Mouse (Mus musculus) neural tube, embryonic 14.5 days (tissue): ENCODE results near the gene Dcun1d1. TPM values are rescaled to one million over a fixed set of nuclear protein-coding genes. Genes with fewer than 3 reads are reported as not detected.

Experiments used
- ATAC-seq: fragments of 200-750 bp; cut with Nextera tagmentation; 2 replicates; pipeline ENCODE4 v1.8.0; 2017; ENCODE audit warnings: low read depth, mild to moderate bottlenecking, moderate TSS enrichment, moderate library complexity
- H3K27ac ChIP-seq: fragments of 300-500 bp; sonication (generic); 2 replicates; pipeline ENCODE4 v1.5.1; 2014; ENCODE audit warnings: low read depth, mild to moderate bottlenecking, control low read depth, low read length, moderate library complexity, mixed read lengths
- H3K27me3 ChIP-seq: fragments of 300-500 bp; sonication (generic); 2 replicates; pipeline ENCODE4 v1.6.1; 2014; ENCODE audit warnings: low read length; ENCODE audit not compliant: control insufficient read depth, insufficient read depth
- H3K36me3 ChIP-seq: fragments of 300-500 bp; sonication (generic); 2 replicates; pipeline ENCODE4 v1.6.1; 2014; ENCODE audit warnings: low read length, mixed read lengths; ENCODE audit not compliant: control insufficient read depth, insufficient read depth
- H3K4me1 ChIP-seq: fragments of 300-500 bp; sonication (generic); 2 replicates; pipeline ENCODE4 v1.6.1; 2014; ENCODE audit warnings: low read length; ENCODE audit not compliant: control insufficient read depth, insufficient read depth
- H3K4me2 ChIP-seq: fragments of 300-500 bp; sonication (generic); 2 replicates; pipeline ENCODE4 v1.6.1; 2014; ENCODE audit warnings: mild to moderate bottlenecking, low read depth, low read length, control low read depth
- H3K4me3 ChIP-seq: fragments of 300-500 bp; sonication (generic); 2 replicates; pipeline ENCODE4 v1.5.1; 2014; ENCODE audit warnings: low read depth, low read length, control low read depth, mixed read lengths
- H3K9ac ChIP-seq: fragments of 300-500 bp; sonication (generic); replicated peaks from 2 replicates; pipeline ENCODE4 v1.6.1; 2014; ENCODE audit warnings: low read depth, mild to moderate bottlenecking, control low read depth, low read length, mixed read lengths
- H3K9me3 ChIP-seq: fragments of 300-500 bp; sonication (generic); 2 replicates; pipeline ENCODE4 v1.6.1; 2016; ENCODE audit warnings: low read length; ENCODE audit not compliant: control insufficient read depth
- WGBS: fragments of 180-500 bp; shearing (Covaris S2); extraction: QIAGEN DNeasy Blood & Tissue Kit; methylation state at CpG from one replicate; pipeline ENCODE4 v1.1.7; 2014; 5-methylcytosine and 5-hydroxymethylcytosine counted together
- polyA plus RNA-seq: library from polyadenylated mRNA; unstranded; fragments of >200 nt; fragmentation: Nextera tagmentation; extraction: Ambion mirVana; gene quantifications from 2 replicates; pipeline ENCODE4 v1.2.1, GENCODE M21; 2014

Gene Dcun1d1
- polyA plus RNA-seq, 1 experiment from 2014 or later = 106 TPM

DNA sequence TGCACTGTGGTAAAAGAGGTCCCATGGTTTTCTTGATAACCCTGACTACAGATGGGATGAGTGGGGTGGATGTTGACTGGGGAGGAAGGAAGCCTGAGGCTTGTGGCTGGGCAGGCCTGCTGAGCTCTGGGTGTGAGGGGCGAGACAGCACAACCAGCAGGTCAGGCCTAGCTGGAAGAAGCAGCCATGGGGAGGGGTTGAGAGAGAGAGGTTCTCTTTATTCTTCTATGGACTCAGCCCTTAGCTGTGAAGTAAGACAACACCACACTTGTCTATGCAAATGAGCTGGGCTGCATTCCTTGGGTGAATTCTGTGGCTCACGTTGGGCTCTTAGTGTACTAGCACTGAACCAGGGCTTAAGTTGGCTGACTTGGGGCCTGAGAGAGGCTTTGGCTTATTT lies 2.8 kb upstream of the Dcun1d1 start:
- H3K36me3 ChIP-seq = no peaks in the 10 kb centered on the region
- H3K9ac ChIP-seq = no peak overlapping the region
- no peak for ATAC-seq
- H3K4me1 ChIP-seq = no peaks in the 10 kb centered on the region
- no peak overlapping the region for H3K27ac ChIP-seq
- WGBS = 41% methylated on average over 2 of the region's 2 CpGs
- H3K4me3 ChIP-seq = no peak overlapping the region
- H3K4me2 ChIP-seq = no peak overlapping the region
- H3K27me3 ChIP-seq = no peaks in the 10 kb centered on the region
- H3K9me3 ChIP-seq = no peaks in the 10 kb centered on the region

DNA sequence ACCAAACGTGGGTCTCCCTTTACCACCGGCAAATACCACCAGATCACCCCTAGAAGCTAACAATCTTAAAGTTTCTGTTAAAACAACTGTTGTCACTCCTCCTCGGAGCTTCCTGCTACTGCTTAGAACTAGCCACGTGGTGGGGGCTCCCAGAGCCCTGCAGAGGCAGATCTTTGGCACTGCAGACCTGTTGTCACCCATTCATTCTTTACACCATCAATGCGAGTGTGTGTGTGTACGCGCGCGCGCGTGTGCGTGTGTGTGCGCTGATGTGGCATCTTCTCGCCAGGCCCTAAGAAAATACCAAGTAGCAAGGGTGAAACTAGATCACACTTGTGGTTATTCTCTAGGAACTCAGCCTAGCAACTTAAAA lies 3.9 kb downstream of the Dcun1d1 start:
- H3K27me3 ChIP-seq = no peaks in the 10 kb centered on the region
- H3K36me3 ChIP-seq = no peaks in the 10 kb centered on the region
- H3K9me3 ChIP-seq = no peaks in the 10 kb centered on the region
- ATAC-seq = peak; percentile 69
- H3K4me2 ChIP-seq = peak overlapping the region; percentile 85
- H3K9ac ChIP-seq = peak overlapping the region; percentile 98
- WGBS = under 1% methylated on average over 14 of the region's 14 CpGs
- peak overlapping the region; percentile 93 for H3K4me3 ChIP-seq
- H3K27ac ChIP-seq = peak overlapping the region; percentile 90; the same call in 1 of the 2 replicates
- peaks cover 13% of the 10 kb centered on the region for H3K4me1 ChIP-seq

DNA sequence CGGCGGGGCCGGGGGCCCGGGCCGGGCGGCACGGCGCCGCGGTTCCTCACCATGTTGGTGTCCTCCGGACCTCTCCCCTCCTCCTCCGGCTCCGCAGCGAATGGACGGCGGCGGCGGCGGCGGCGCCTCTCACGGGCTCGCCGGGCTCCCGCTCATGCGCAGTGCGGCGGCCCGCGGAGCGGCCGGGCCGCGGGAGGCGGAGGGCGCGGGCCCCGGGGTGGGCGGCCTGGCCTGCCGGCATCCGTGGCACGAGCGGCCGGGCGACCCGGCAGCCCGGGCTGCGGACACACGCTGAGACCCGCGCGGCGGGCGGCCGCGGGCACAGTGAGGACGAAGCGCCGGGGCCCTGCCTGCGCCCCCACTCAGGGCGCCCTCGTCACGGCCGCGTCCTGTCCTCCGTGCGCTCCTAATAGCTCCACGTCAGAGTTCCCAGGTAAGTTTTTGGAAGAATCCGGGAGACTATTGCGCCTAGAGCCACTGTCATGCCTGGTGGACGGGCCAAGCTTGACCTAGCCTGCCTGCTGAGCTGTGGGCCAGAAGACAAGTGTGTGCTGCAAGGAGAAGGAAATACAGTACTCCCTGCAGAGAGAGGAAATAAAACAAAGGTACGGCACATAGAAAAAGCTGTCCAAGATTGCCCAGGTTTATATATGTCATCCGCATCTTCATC lies 4.4 kb downstream of the Dcun1d1 start:
- Histone ChIP-seq H3K4me2 (peak overlapping the region; percentile 85), H3K36me3 (no peaks in the 10 kb centered on the region), H3K4me1 (peaks cover 13% of the 10 kb centered on the region), H3K9ac (peak overlapping the region; percentile 98), H3K27ac (peak overlapping the region; percentile 90), H3K27me3 (no peaks in the 10 kb centered on the region), H3K9me3 (no peaks in the 10 kb centered on the region), H3K4me3 (peak overlapping the region; percentile 93)
- peak; percentile 96 for ATAC-seq
- WGBS = under 1% methylated on average over 55 of the region's 73 CpGs

DNA sequence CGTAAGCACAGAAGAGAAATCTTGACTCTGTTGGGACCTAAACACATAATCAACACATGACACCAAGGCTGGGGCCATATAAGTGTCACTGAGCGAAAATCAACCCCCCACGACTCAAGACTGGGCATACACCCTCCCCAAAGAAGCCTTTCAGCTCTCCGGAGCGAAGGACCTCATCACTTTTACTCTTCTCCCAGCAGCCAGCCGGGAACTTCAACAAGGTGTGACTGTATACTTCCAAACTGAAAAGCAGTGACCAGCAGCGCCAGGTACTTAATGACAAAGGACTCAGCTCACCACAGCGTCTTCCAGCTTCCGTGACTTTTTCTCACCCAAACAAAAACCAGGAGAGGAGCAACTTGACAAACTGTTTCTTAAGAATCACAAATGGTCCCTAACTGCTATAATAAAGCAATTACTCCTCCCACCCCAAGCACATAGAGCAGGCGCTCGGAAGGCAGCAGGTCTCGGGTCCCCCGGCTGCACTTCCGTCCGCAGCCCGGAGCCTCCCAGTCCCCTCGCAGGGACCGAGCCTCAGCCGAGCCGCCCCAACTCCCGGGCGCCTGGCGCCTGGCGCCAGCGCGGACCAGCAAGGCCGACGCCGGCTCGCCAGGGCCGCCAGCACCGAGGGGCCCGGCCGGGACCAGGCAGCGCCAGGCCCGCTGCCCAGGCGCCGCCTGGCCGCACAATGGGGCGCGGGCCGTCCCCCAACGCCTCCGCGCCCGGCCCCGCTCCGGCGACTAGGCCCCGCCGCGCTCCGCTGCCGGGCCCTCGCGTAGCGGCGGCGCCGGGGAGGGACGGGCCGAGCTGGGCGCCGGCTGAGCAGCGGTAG lies 5.1 kb downstream of the Dcun1d1 start:
- Histone ChIP-seq H3K4me3 (peak overlapping the region; percentile 93), H3K9me3 (no peaks in the 10 kb centered on the region), H3K36me3 (no peaks in the 10 kb centered on the region), H3K27me3 (no peaks in the 10 kb centered on the region), H3K4me2 (peak overlapping the region; percentile 72), H3K27ac (peak overlapping the region; percentile 90), H3K4me1 (peaks cover 13% of the 10 kb centered on the region), H3K9ac (peak overlapping the region; percentile 98)
- peak; percentile 81 for ATAC-seq
- WGBS = under 1% methylated on average over 64 of the region's 65 CpGs

DNA sequence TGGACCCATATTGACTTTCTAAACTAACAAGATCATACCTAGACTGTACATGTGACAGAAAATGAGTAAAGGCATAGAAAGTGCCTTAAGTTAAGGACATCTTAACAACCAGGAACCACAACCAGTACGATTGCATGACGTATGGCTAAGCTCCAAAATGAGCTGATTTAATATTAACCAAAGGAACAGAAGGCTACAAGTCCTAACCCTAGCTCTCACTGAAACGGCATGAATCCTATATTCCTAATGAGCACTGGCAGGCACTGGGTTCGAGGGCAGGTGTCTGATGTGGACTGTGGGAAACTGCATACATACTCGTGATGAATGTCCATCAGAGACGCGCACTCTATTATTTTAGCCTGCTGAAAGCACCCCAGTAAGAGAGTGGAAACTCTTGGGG lies 5.9 kb downstream of the Dcun1d1 start:
- no peak overlapping the region for H3K27ac ChIP-seq
- ATAC-seq = no peak
- 28% methylated on average over 7 of the region's 7 CpGs for WGBS
- peak overlapping the region; percentile 93 for H3K4me3 ChIP-seq
- peak overlapping the region; percentile 72 for H3K4me2 ChIP-seq
- no peaks in the 10 kb centered on the region for H3K27me3 ChIP-seq
- H3K4me1 ChIP-seq = peaks cover 13% of the 10 kb centered on the region
- no peaks in the 10 kb centered on the region for H3K36me3 ChIP-seq
- H3K9me3 ChIP-seq = no peaks in the 10 kb centered on the region
- peak overlapping the region; percentile 98; the same call in 1 of the 2 replicates for H3K9ac ChIP-seq

DNA sequence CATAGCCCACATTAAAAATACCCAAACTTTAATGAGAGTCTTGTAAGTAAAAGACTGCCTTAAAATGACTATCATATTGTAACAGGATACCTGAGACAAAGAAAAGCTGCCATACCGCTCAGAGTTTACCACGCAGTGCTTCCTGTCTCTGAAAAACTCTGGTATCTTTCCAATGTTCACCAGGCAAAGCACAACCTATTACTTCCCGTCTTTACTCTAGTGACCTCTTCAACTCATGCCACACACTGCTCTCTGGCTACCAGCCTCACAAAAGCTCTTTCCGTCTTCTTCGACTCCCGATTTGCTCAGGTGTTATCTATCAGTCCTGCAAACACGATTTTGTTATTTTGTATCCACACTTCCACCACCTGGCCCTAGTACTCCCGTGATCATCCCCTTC lies 7.4 kb downstream of the Dcun1d1 start:
- no peaks in the 10 kb centered on the region for H3K36me3 ChIP-seq
- WGBS = 74% methylated on average over 8 of the region's 8 CpGs
- peaks cover 13% of the 10 kb centered on the region for H3K4me1 ChIP-seq
- no peak overlapping the region for H3K4me2 ChIP-seq
- no peak for ATAC-seq
- H3K4me3 ChIP-seq = no peak overlapping the region
- no peak overlapping the region for H3K27ac ChIP-seq
- no peaks in the 10 kb centered on the region for H3K9me3 ChIP-seq
- no peak overlapping the region for H3K9ac ChIP-seq
- H3K27me3 ChIP-seq = no peaks in the 10 kb centered on the region

DNA sequence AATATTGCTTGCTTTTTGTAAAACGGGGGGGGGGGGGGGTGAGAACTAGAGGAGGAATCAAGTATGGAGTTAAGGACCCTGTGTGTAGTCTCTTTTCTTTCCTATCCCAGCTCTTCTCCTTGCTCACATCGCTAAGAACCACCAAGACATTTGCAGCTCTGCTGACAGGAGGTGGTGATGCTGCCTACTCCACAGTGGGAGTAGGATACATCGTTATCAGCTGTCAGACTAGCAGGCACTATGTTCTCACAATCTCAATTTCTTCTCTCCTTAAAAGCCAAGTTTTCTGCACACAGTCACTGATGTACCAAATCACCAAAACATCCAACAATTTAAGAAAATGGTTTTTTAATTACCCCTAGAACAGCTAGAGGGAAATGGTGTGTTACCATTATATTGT lies 7.8 kb downstream of the Dcun1d1 start:
- H3K9ac ChIP-seq = no peak overlapping the region
- no peaks in the 10 kb centered on the region for H3K36me3 ChIP-seq
- no peaks in the 10 kb centered on the region for H3K9me3 ChIP-seq
- ATAC-seq = no peak
- no peak overlapping the region for H3K4me2 ChIP-seq
- H3K27me3 ChIP-seq = no peaks in the 10 kb centered on the region
- 74% methylated on average over 3 of the region's 3 CpGs for WGBS
- H3K27ac ChIP-seq = no peak overlapping the region
- H3K4me3 ChIP-seq = no peak overlapping the region
- H3K4me1 ChIP-seq = peaks cover 13% of the 10 kb centered on the region

DNA sequence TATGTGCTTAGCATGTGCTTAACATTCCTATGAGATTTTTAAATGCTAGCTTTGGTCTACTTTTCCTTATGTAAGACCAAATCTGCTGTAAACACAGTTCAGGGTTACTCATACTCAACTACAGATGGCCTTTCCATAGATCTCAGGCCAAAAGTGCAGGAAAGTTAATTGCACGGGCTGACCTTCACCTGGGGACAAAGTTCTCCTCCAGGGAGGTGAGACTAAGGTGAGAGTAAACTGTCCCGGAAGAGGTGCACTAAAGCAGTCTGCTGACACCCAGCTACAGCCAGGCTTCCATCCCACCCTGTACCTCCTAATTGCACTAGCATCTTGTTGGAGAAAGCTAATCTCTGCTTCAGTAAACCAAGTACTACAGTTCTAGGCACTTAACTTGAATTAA lies 11.4 kb downstream of the Dcun1d1 start:
- Histone ChIP-seq H3K4me3 (no peak overlapping the region), H3K4me1 (peaks cover 3% of the 10 kb centered on the region; the same call in 1 of the 2 replicates), H3K36me3 (no peaks in the 10 kb centered on the region), H3K4me2 (no peak overlapping the region), H3K9ac (no peak overlapping the region), H3K27ac (no peak overlapping the region), H3K27me3 (no peaks in the 10 kb centered on the region), H3K9me3 (no peaks in the 10 kb centered on the region)
- no peak for ATAC-seq
- 84% methylated on average over 2 of the region's 2 CpGs for WGBS

DNA sequence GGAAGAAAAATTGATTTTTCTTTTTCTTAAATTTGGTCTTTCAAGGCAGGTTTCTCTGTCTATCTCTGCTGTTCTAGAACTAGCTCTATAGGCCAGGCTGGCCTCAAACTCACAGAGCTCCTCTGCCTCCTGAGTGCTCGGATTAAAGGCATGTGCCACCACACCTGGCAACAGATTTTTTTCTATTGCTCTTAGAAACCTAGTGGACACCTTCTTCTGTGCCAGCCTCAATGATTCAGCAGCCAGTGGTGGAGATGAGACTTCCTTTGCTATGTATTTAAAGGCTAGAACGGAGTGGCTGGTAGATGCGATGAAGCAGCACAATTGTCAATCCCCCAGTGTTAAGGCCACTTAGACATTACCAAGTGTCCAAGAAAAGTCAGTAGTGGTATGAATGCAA lies 13.2 kb downstream of the Dcun1d1 start:
- Histone ChIP-seq H3K4me2 (no peak overlapping the region), H3K4me1 (no peaks in the 10 kb centered on the region), H3K27me3 (no peaks in the 10 kb centered on the region), H3K36me3 (no peaks in the 10 kb centered on the region), H3K27ac (no peak overlapping the region), H3K4me3 (no peak overlapping the region), H3K9me3 (no peaks in the 10 kb centered on the region), H3K9ac (no peak overlapping the region)
- ATAC-seq = no peak
- 73% methylated on average over 3 of the region's 3 CpGs for WGBS
